Mouse (Mus musculus): ENCODE results near the gene Mdm2. TPM values are rescaled to one million over a fixed set of nuclear protein-coding genes. Genes with fewer than 3 reads are reported as not detected.
"Not testable (repeated sequence)": the region's sequence is repeated elsewhere in the genome, so short reads cannot be mapped to it uniquely, and the experiment has no call there.

Mdm2 gene
- polyA plus RNA-seq, 1 experiment: 70.6 TPM

GRCm38 (mm10) chr10:117737075-117737474, 26.5 kb upstream of the Mdm2 start:
- TF ChIP-seq CTCF (IDR thresholded peaks at IDR 0.05; ENCODE audit: borderline replicate concordance, extremely low read depth, insufficient read depth, insufficient read length): no peak
- TF ChIP-seq POLR2A (IDR thresholded peaks at IDR 0.05; ENCODE audit: borderline replicate concordance, extremely low read depth, insufficient read depth, insufficient read length, poor library complexity, severe bottlenecking): no peak
- no peak for DNase-seq (ENCODE audit: low read depth)

- TF ChIP-seq CTCF (IDR thresholded peaks at IDR 0.05; ENCODE audit: borderline replicate concordance, extremely low read depth, insufficient read depth, insufficient read length) (no peak), POLR2A (IDR thresholded peaks at IDR 0.05; ENCODE audit: borderline replicate concordance, extremely low read depth, insufficient read depth, insufficient read length, poor library complexity, severe bottlenecking) (no peak)
- DNase-seq (ENCODE audit: low read depth): no peak
These were observed 26.0 kb upstream of the Mdm2 start for GRCm38 (mm10) chr10:117736573-117736972.

- not testable (repeated sequence) for DNase-seq (ENCODE audit: low read depth)
These were observed 24.8 kb upstream of the Mdm2 start for GRCm38 (mm10) chr10:117735396-117735795.

GRCm38 (mm10) chr10:117734104-117734852, 23.7 kb upstream of the Mdm2 start:
- DNase-seq (ENCODE audit: low read depth): not testable (repeated sequence)

GRCm38 (mm10) chr10:117733626-117734025, 23.1 kb upstream of the Mdm2 start:
- DNase-seq (ENCODE audit: low read depth): not testable (repeated sequence)

- no peak for DNase-seq (ENCODE audit: low read depth)
- no peak for TF ChIP-seq POLR2A (IDR thresholded peaks at IDR 0.05; ENCODE audit: borderline replicate concordance, extremely low read depth, insufficient read depth, insufficient read length, poor library complexity, severe bottlenecking)
- no peak for TF ChIP-seq CTCF (IDR thresholded peaks at IDR 0.05; ENCODE audit: borderline replicate concordance, extremely low read depth, insufficient read depth, insufficient read length)
These were observed 22.5 kb upstream of the Mdm2 start for GRCm38 (mm10) chr10:117732962-117733592.

- DNase-seq (ENCODE audit: low read depth): no peak
- TF ChIP-seq POLR2A (IDR thresholded peaks at IDR 0.05; ENCODE audit: borderline replicate concordance, extremely low read depth, insufficient read depth, insufficient read length, poor library complexity, severe bottlenecking): no peak
These were observed 21.6 kb upstream of the Mdm2 start for GRCm38 (mm10) chr10:117732184-117732583.

- TF ChIP-seq CTCF (IDR thresholded peaks at IDR 0.05; ENCODE audit: borderline replicate concordance, extremely low read depth, insufficient read depth, insufficient read length) (peak; percentile 38; the same call in 1 of the 2 replicates), POLR2A (IDR thresholded peaks at IDR 0.05; ENCODE audit: borderline replicate concordance, extremely low read depth, insufficient read depth, insufficient read length, poor library complexity, severe bottlenecking) (no peak)
- DNase-seq (ENCODE audit: low read depth): peak; percentile 41
These were observed 20.9 kb upstream of the Mdm2 start for GRCm38 (mm10) chr10:117731244-117732101.

- TF ChIP-seq CTCF (IDR thresholded peaks at IDR 0.05; ENCODE audit: borderline replicate concordance, extremely low read depth, insufficient read depth, insufficient read length): no peak
- TF ChIP-seq POLR2A (IDR thresholded peaks at IDR 0.05; ENCODE audit: borderline replicate concordance, extremely low read depth, insufficient read depth, insufficient read length, poor library complexity, severe bottlenecking): no peak
- DNase-seq (ENCODE audit: low read depth): no peak
These were observed 20.2 kb upstream of the Mdm2 start for GRCm38 (mm10) chr10:117730637-117731203.

GRCm38 (mm10) chr10:117730140-117730539, 19.6 kb upstream of the Mdm2 start:
- TF ChIP-seq POLR2A (IDR thresholded peaks at IDR 0.05; ENCODE audit: borderline replicate concordance, extremely low read depth, insufficient read depth, insufficient read length, poor library complexity, severe bottlenecking) (no peak), CTCF (IDR thresholded peaks at IDR 0.05; ENCODE audit: borderline replicate concordance, extremely low read depth, insufficient read depth, insufficient read length) (no peak)
- no peak for DNase-seq (ENCODE audit: low read depth)

- no peak for DNase-seq (ENCODE audit: low read depth)
- TF ChIP-seq CTCF (IDR thresholded peaks at IDR 0.05; ENCODE audit: borderline replicate concordance, extremely low read depth, insufficient read depth, insufficient read length): no peak
- TF ChIP-seq POLR2A (IDR thresholded peaks at IDR 0.05; ENCODE audit: borderline replicate concordance, extremely low read depth, insufficient read depth, insufficient read length, poor library complexity, severe bottlenecking): no peak
These were observed 18.7 kb upstream of the Mdm2 start for GRCm38 (mm10) chr10:117729139-117729814.
